Mouse (Mus musculus) lung, adult 2 months (tissue): ENCODE results near the gene Ccdc181.

Experiments used
- CTCF ChIP-seq: fragments of 200-500 bp; IDR thresholded peaks from 2 replicates; pipeline ENCODE4 v1.5.1; 2011; ENCODE audit warnings: mild to moderate bottlenecking, low read length, control low read depth; ENCODE audit not compliant: insufficient read depth
- POLR2A ChIP-seq: fragments of 200-500 bp; IDR thresholded peaks from 2 replicates; pipeline ENCODE4 v1.6.1; 2011; ENCODE audit warnings: low read depth, mild to moderate bottlenecking, control low read depth, low read length, borderline replicate concordance; ENCODE audit errors: extremely low read depth

DNA sequence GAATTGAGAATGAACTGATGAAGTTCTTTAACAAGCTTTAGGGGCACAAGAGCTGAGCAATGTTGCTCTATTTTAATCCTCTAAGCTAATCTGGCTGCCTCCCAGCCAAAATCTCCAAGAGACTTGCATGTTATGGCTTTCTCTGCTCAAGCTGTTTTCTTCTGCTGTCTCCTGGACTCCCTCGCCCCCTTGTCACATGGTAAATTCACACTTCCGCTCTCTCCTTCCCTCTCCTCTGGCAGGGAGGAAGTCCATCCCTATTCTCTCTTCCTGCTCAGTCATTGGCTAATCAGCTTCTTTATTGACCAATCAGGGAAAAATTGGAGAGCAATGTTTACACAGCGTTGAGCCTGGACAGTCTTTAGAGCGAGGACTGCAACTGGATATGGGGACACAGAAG lies 60.5 kb downstream of the Ccdc181 start:
- TF ChIP-seq POLR2A (no peak), CTCF (no peak)
